Mouse (Mus musculus): ENCODE data around the gene Thbs1.

Thbs1 gene

GRCm38 (mm10) chr2:118111488-118112131, at the start of gene Thbs1:
TSS of gene Thbs1 (plus strand) at chr2:118111876.
- DNase-seq (ENCODE audit: low read depth): peak; percentile 47

GRCm38 (mm10) chr2:118064121-118064764, 47.4 kb upstream of the Thbs1 start:
- no peak for DNase-seq (ENCODE audit: low read depth)

- no peak for DNase-seq (ENCODE audit: low read depth)
Measured at GRCm38 (mm10) chr2:118066065-118066770, 45.5 kb upstream of the Thbs1 start.

- no peak for DNase-seq (ENCODE audit: low read depth)
Measured at GRCm38 (mm10) chr2:118069975-118070374, 41.7 kb upstream of the Thbs1 start.

- DNase-seq (ENCODE audit: low read depth): no peak
Measured at GRCm38 (mm10) chr2:118072811-118073372, 38.8 kb upstream of the Thbs1 start.

GRCm38 (mm10) chr2:118074030-118074429, 37.6 kb upstream of the Thbs1 start:
- no peak for DNase-seq (ENCODE audit: low read depth)

- no peak for DNase-seq (ENCODE audit: low read depth)
Measured at GRCm38 (mm10) chr2:118075165-118075564, 36.5 kb upstream of the Thbs1 start.

GRCm38 (mm10) chr2:118079131-118079530, 32.5 kb upstream of the Thbs1 start:
- DNase-seq (ENCODE audit: low read depth): no peak

- no peak for DNase-seq (ENCODE audit: low read depth)
Measured at GRCm38 (mm10) chr2:118081581-118081980, 30.1 kb upstream of the Thbs1 start.

- DNase-seq (ENCODE audit: low read depth): no peak
Measured at GRCm38 (mm10) chr2:118083652-118084051, 28.0 kb upstream of the Thbs1 start.

GRCm38 (mm10) chr2:118084693-118085092, 27.0 kb upstream of the Thbs1 start:
- no peak for DNase-seq (ENCODE audit: low read depth)

- DNase-seq (ENCODE audit: low read depth): no peak
Measured at GRCm38 (mm10) chr2:118085647-118086046, 26.0 kb upstream of the Thbs1 start.

GRCm38 (mm10) chr2:118087044-118087726, 24.5 kb upstream of the Thbs1 start:
- DNase-seq (ENCODE audit: low read depth): no peak

GRCm38 (mm10) chr2:118091226-118091625, 20.4 kb upstream of the Thbs1 start:
- DNase-seq (ENCODE audit: low read depth): no peak

- no peak for DNase-seq (ENCODE audit: low read depth)
Measured at GRCm38 (mm10) chr2:118099104-118099503, 12.6 kb upstream of the Thbs1 start.

- no peak for DNase-seq (ENCODE audit: low read depth)
Measured at GRCm38 (mm10) chr2:118102169-118102568, 9.5 kb upstream of the Thbs1 start.

- DNase-seq (ENCODE audit: low read depth): no peak
Measured at GRCm38 (mm10) chr2:118110225-118110915, 1.3 kb upstream of the Thbs1 start.

GRCm38 (mm10) chr2:118111116-118111487, 574 bp upstream of the Thbs1 start:
- peak; percentile 79 for DNase-seq (ENCODE audit: low read depth)

GRCm38 (mm10) chr2:118112438-118112837, 762 bp downstream of the Thbs1 start:
- DNase-seq (ENCODE audit: low read depth): no peak

GRCm38 (mm10) chr2:118112846-118113479, 1.3 kb downstream of the Thbs1 start:
- no peak for DNase-seq (ENCODE audit: low read depth)
